Mouse (Mus musculus): ENCODE data around the gene Tnik.

- TF ChIP-seq GATA1 (IDR thresholded peaks at IDR 0.05; ENCODE audit: borderline replicate concordance, low read length), result no peak
- no peak for TF ChIP-seq FLI1 (IDR thresholded peaks at IDR 0.05; ENCODE audit: low read length)
Measured at GRCm38 (mm10) chr3:28554934-28555333, 291.9 kb downstream of the Tnik start.
